Mouse (Mus musculus): Measurements from ENCODE around the gene Dpp6. TPM values are rescaled to one million over a fixed set of nuclear protein-coding genes. Genes with fewer than 3 reads are reported as not detected.

Dpp6 gene
- polyA plus RNA-seq, 1 experiment from 2014 or later, result 12.7 TPM

- Histone ChIP-seq H3K27me3 (ENCODE audit: insufficient read depth, poor library complexity, severe bottlenecking) (no peaks in the 10 kb centered on the region), H3K4me1 (replicated peaks) (no peaks in the 10 kb centered on the region), H3K27ac (no peak overlapping the region), H3K36me3 (no peaks in the 10 kb centered on the region), H3K4me3 (no peak overlapping the region), H3K9me3 (no peaks in the 10 kb centered on the region)
- WGBS, result 72% methylated on average over 1 of the region's 1 CpGs
- DNase-seq (ENCODE audit: low spot score), result no peak
Observed at GRCm38 (mm10) chr5:27194975-27195374, 378.0 kb downstream of the Dpp6 start.

- H3K27me3 ChIP-seq (ENCODE audit: insufficient read depth, poor library complexity, severe bottlenecking), result no peaks in the 10 kb centered on the region
- H3K9me3 ChIP-seq, result no peaks in the 10 kb centered on the region
- H3K4me3 ChIP-seq, result no peak overlapping the region
- H3K36me3 ChIP-seq, result no peaks in the 10 kb centered on the region
- DNase-seq (ENCODE audit: low spot score), result peak; percentile 2
- no peaks in the 10 kb centered on the region for H3K4me1 ChIP-seq (replicated peaks)
- WGBS, result 65% methylated on average over 2 of the region's 2 CpGs
- H3K27ac ChIP-seq, result no peak overlapping the region
Observed at GRCm38 (mm10) chr5:27200581-27201341, 383.8 kb downstream of the Dpp6 start.

- H3K27ac ChIP-seq, result no peak overlapping the region
- H3K4me3 ChIP-seq, result no peak overlapping the region
- H3K9me3 ChIP-seq, result no peaks in the 10 kb centered on the region
- no peak for DNase-seq (ENCODE audit: low spot score)
- H3K27me3 ChIP-seq (ENCODE audit: insufficient read depth, poor library complexity, severe bottlenecking), result no peaks in the 10 kb centered on the region
- H3K4me1 ChIP-seq (replicated peaks), result no peaks in the 10 kb centered on the region
- no peaks in the 10 kb centered on the region for H3K36me3 ChIP-seq
Observed at GRCm38 (mm10) chr5:27203131-27203530, 386.1 kb downstream of the Dpp6 start.

- no peaks in the 10 kb centered on the region for H3K27me3 ChIP-seq (ENCODE audit: insufficient read depth, poor library complexity, severe bottlenecking)
- H3K9me3 ChIP-seq, result no peaks in the 10 kb centered on the region
- H3K4me1 ChIP-seq (replicated peaks), result no peaks in the 10 kb centered on the region
- WGBS, result 82% methylated on average over 3 of the region's 3 CpGs
- H3K27ac ChIP-seq, result no peak overlapping the region
- H3K4me3 ChIP-seq, result no peak overlapping the region
- no peaks in the 10 kb centered on the region for H3K36me3 ChIP-seq
- no peak for DNase-seq (ENCODE audit: low spot score)
Observed at GRCm38 (mm10) chr5:27204721-27205120, 387.7 kb downstream of the Dpp6 start.

GRCm38 (mm10) chr5:27205754-27206153 is 388.8 kb downstream of the Dpp6 start:
- no peak for DNase-seq (ENCODE audit: low spot score)
- no peaks in the 10 kb centered on the region for H3K27me3 ChIP-seq (ENCODE audit: insufficient read depth, poor library complexity, severe bottlenecking)
- WGBS, result 96% methylated on average over 2 of the region's 2 CpGs
- no peaks in the 10 kb centered on the region for H3K36me3 ChIP-seq
- no peak overlapping the region for H3K27ac ChIP-seq
- no peaks in the 10 kb centered on the region for H3K4me1 ChIP-seq (replicated peaks)
- H3K4me3 ChIP-seq, result no peak overlapping the region
- no peaks in the 10 kb centered on the region for H3K9me3 ChIP-seq

- Histone ChIP-seq H3K36me3 (no peaks in the 10 kb centered on the region), H3K4me1 (replicated peaks) (no peaks in the 10 kb centered on the region), H3K9me3 (no peaks in the 10 kb centered on the region), H3K27ac (no peak overlapping the region), H3K4me3 (no peak overlapping the region), H3K27me3 (ENCODE audit: insufficient read depth, poor library complexity, severe bottlenecking) (no peaks in the 10 kb centered on the region)
- DNase-seq (ENCODE audit: low spot score), result no peak
- 90% methylated on average over 7 of the region's 7 CpGs for WGBS
Observed at GRCm38 (mm10) chr5:27206213-27206612, 389.2 kb downstream of the Dpp6 start.

- Histone ChIP-seq H3K27ac (no peak overlapping the region), H3K4me1 (replicated peaks) (no peaks in the 10 kb centered on the region), H3K9me3 (no peaks in the 10 kb centered on the region), H3K36me3 (no peaks in the 10 kb centered on the region), H3K27me3 (ENCODE audit: insufficient read depth, poor library complexity, severe bottlenecking) (no peaks in the 10 kb centered on the region), H3K4me3 (no peak overlapping the region)
- no peak for DNase-seq (ENCODE audit: low spot score)
- WGBS, result 80% methylated on average over 2 of the region's 2 CpGs
Observed at GRCm38 (mm10) chr5:27220116-27220515, 403.1 kb downstream of the Dpp6 start.

- no peak overlapping the region for H3K27ac ChIP-seq
- H3K27me3 ChIP-seq (ENCODE audit: insufficient read depth, poor library complexity, severe bottlenecking), result no peaks in the 10 kb centered on the region
- no peak for DNase-seq (ENCODE audit: low spot score)
- no peaks in the 10 kb centered on the region for H3K36me3 ChIP-seq
- H3K4me3 ChIP-seq, result no peak overlapping the region
- H3K9me3 ChIP-seq, result no peaks in the 10 kb centered on the region
- 74% methylated on average over 3 of the region's 3 CpGs for WGBS
- H3K4me1 ChIP-seq (replicated peaks), result no peaks in the 10 kb centered on the region
Observed at GRCm38 (mm10) chr5:27242078-27242477, 425.1 kb downstream of the Dpp6 start.

- Histone ChIP-seq H3K27ac (no peak overlapping the region), H3K27me3 (ENCODE audit: insufficient read depth, poor library complexity, severe bottlenecking) (no peaks in the 10 kb centered on the region), H3K9me3 (no peaks in the 10 kb centered on the region), H3K4me3 (no peak overlapping the region), H3K36me3 (no peaks in the 10 kb centered on the region), H3K4me1 (replicated peaks) (no peaks in the 10 kb centered on the region)
- DNase-seq (ENCODE audit: low spot score), result no peak
- 94% methylated on average over 1 of the region's 1 CpGs for WGBS
Observed at GRCm38 (mm10) chr5:27243226-27243625, 426.2 kb downstream of the Dpp6 start.

GRCm38 (mm10) chr5:27247793-27248192 is 430.8 kb downstream of the Dpp6 start:
- no peak for DNase-seq (ENCODE audit: low spot score)
- Histone ChIP-seq H3K4me3 (no peak overlapping the region), H3K36me3 (no peaks in the 10 kb centered on the region), H3K4me1 (replicated peaks) (peaks cover 10% of the 10 kb centered on the region), H3K27ac (no peak overlapping the region), H3K27me3 (ENCODE audit: insufficient read depth, poor library complexity, severe bottlenecking) (no peaks in the 10 kb centered on the region), H3K9me3 (no peaks in the 10 kb centered on the region)
- WGBS, result 90% methylated on average over 3 of the region's 3 CpGs

GRCm38 (mm10) chr5:27248685-27249084 is 431.7 kb downstream of the Dpp6 start:
- no peak overlapping the region for H3K4me3 ChIP-seq
- WGBS, result 76% methylated on average over 2 of the region's 2 CpGs
- peaks cover 10% of the 10 kb centered on the region for H3K4me1 ChIP-seq (replicated peaks)
- no peak for DNase-seq (ENCODE audit: low spot score)
- no peaks in the 10 kb centered on the region for H3K27me3 ChIP-seq (ENCODE audit: insufficient read depth, poor library complexity, severe bottlenecking)
- no peaks in the 10 kb centered on the region for H3K36me3 ChIP-seq
- H3K9me3 ChIP-seq, result no peaks in the 10 kb centered on the region
- H3K27ac ChIP-seq, result no peak overlapping the region

GRCm38 (mm10) chr5:27249951-27250350 is 432.9 kb downstream of the Dpp6 start:
- WGBS, result 63% methylated on average over 4 of the region's 4 CpGs
- Histone ChIP-seq H3K9me3 (peaks cover 10% of the 10 kb centered on the region; the same call in 1 of the 2 replicates), H3K4me1 (replicated peaks) (peaks cover 10% of the 10 kb centered on the region), H3K27ac (peak overlapping the region; percentile 35; the same call in 1 of the 2 replicates), H3K36me3 (no peaks in the 10 kb centered on the region), H3K4me3 (no peak overlapping the region), H3K27me3 (ENCODE audit: insufficient read depth, poor library complexity, severe bottlenecking) (no peaks in the 10 kb centered on the region)
- no peak for DNase-seq (ENCODE audit: low spot score)

- H3K4me3 ChIP-seq, result no peak overlapping the region
- H3K4me1 ChIP-seq (replicated peaks), result peaks cover 10% of the 10 kb centered on the region
- no peak for DNase-seq (ENCODE audit: low spot score)
- 91% methylated on average over 3 of the region's 3 CpGs for WGBS
- H3K36me3 ChIP-seq, result no peaks in the 10 kb centered on the region
- H3K27me3 ChIP-seq (ENCODE audit: insufficient read depth, poor library complexity, severe bottlenecking), result no peaks in the 10 kb centered on the region
- no peak overlapping the region for H3K27ac ChIP-seq
- peaks cover 14% of the 10 kb centered on the region; the same call in 1 of the 2 replicates for H3K9me3 ChIP-seq
Observed at GRCm38 (mm10) chr5:27250906-27251305, 433.9 kb downstream of the Dpp6 start.

GRCm38 (mm10) chr5:27251361-27251760 is 434.4 kb downstream of the Dpp6 start:
- H3K27me3 ChIP-seq (ENCODE audit: insufficient read depth, poor library complexity, severe bottlenecking), result no peaks in the 10 kb centered on the region
- no peaks in the 10 kb centered on the region for H3K36me3 ChIP-seq
- H3K4me1 ChIP-seq (replicated peaks), result peaks cover 10% of the 10 kb centered on the region
- peaks cover 14% of the 10 kb centered on the region; the same call in 1 of the 2 replicates for H3K9me3 ChIP-seq
- no peak overlapping the region for H3K4me3 ChIP-seq
- H3K27ac ChIP-seq, result no peak overlapping the region
- DNase-seq (ENCODE audit: low spot score), result no peak

All from hindbrain, embryonic 10.5 days (tissue).